Mouse (Mus musculus) liver, embryonic 11.5 days (tissue): ENCODE results near the gene Glce. TPM values are rescaled to one million over a fixed set of nuclear protein-coding genes. Genes with fewer than 3 reads are reported as not detected.

ENCODE experiments used
- ATAC-seq: fragments of 200-750 bp; cut with Nextera tagmentation; replicated peaks from 2 replicates; pipeline ENCODE4 v1.8.0; 2017; ENCODE audit warnings: moderate number of reproducible peaks, mild to moderate bottlenecking, moderate TSS enrichment, moderate library complexity; ENCODE audit not compliant: low FRiP score
- DNase-seq: peaks from one replicate; pipeline ENCODE4 v3.0.0-alpha.2; 2017; ENCODE audit warnings: low spot score
- H3K27ac ChIP-seq: fragments of 300-500 bp; sonication (generic); 2 replicates; pipeline ENCODE4 v1.5.1; 2014; ENCODE audit warnings: mild to moderate bottlenecking, low read depth, low read length, control low read depth
- H3K27me3 ChIP-seq: fragments of 300-500 bp; sonication (generic); replicated peaks from 2 replicates; pipeline ENCODE4 v1.6.1; 2014; ENCODE audit warnings: low read length, mixed read lengths; ENCODE audit not compliant: control insufficient read depth, insufficient read depth
- H3K36me3 ChIP-seq: fragments of 300-500 bp; sonication (generic); 2 replicates; pipeline ENCODE4 v1.6.1; 2014; ENCODE audit warnings: mild to moderate bottlenecking, low read length, moderate library complexity, mixed read lengths; ENCODE audit not compliant: control insufficient read depth, insufficient read depth
- H3K4me1 ChIP-seq: fragments of 300-500 bp; sonication (generic); replicated peaks from 2 replicates; pipeline ENCODE4 v1.6.1; 2014; ENCODE audit warnings: low read length, mixed read lengths; ENCODE audit not compliant: control insufficient read depth, insufficient read depth
- H3K4me2 ChIP-seq: fragments of 300-500 bp; sonication (generic); 2 replicates; pipeline ENCODE4 v1.6.1; 2014; ENCODE audit warnings: mild to moderate bottlenecking, control low read depth, moderate library complexity
- H3K4me3 ChIP-seq: fragments of 300-500 bp; sonication (generic); 2 replicates; pipeline ENCODE4 v1.5.1; 2014; ENCODE audit warnings: low read depth, low read length, control low read depth
- H3K9ac ChIP-seq: fragments of 300-500 bp; sonication (generic); 2 replicates; pipeline ENCODE4 v1.6.1; 2014; ENCODE audit warnings: low read depth, low read length, control low read depth
- H3K9me3 ChIP-seq: fragments of 300-500 bp; sonication (generic); 2 replicates; pipeline ENCODE4 v1.6.1; 2016; ENCODE audit warnings: low read length, inconsistent platforms, mixed read lengths; ENCODE audit not compliant: control insufficient read depth
- WGBS: fragments of 180-500 bp; shearing (Covaris S2); extraction: QIAGEN DNeasy Blood & Tissue Kit; methylation state at CpG from one replicate; pipeline ENCODE4 v1.1.7; 2014; 5-methylcytosine and 5-hydroxymethylcytosine counted together
- polyA plus RNA-seq: library from polyadenylated mRNA; unstranded; fragments of >200 nt; fragmentation: Nextera tagmentation; extraction: Ambion mirVana; gene quantifications from 2 replicates; pipeline ENCODE4 v1.2.1, GENCODE M21; 2014

The Glce gene
- polyA plus RNA-seq, 1 experiment from 2014 or later, result 13.5 TPM

GRCm38 (mm10) chr9:62155400-62155799 is 32.9 kb upstream of the Glce start:
- Histone ChIP-seq H3K4me1 (no peaks in the 10 kb centered on the region), H3K27me3 (no peaks in the 10 kb centered on the region), H3K9ac (no peak overlapping the region), H3K9me3 (no peaks in the 10 kb centered on the region), H3K4me3 (no peak overlapping the region), H3K36me3 (no peaks in the 10 kb centered on the region), H3K4me2 (no peak overlapping the region), H3K27ac (no peak overlapping the region)
- no peak for DNase-seq
- no peak for ATAC-seq
- WGBS, result 79% methylated on average over 6 of the region's 6 CpGs

GRCm38 (mm10) chr9:62154956-62155355 is 32.5 kb upstream of the Glce start:
- Histone ChIP-seq H3K9ac (no peak overlapping the region), H3K27me3 (no peaks in the 10 kb centered on the region), H3K9me3 (no peaks in the 10 kb centered on the region), H3K4me1 (no peaks in the 10 kb centered on the region), H3K36me3 (no peaks in the 10 kb centered on the region), H3K4me3 (no peak overlapping the region), H3K27ac (no peak overlapping the region), H3K4me2 (no peak overlapping the region)
- WGBS, result 69% methylated on average over 7 of the region's 7 CpGs
- ATAC-seq, result no peak
- no peak for DNase-seq

- Histone ChIP-seq H3K4me1 (no peaks in the 10 kb centered on the region), H3K9ac (no peak overlapping the region), H3K9me3 (no peaks in the 10 kb centered on the region), H3K27me3 (no peaks in the 10 kb centered on the region), H3K36me3 (no peaks in the 10 kb centered on the region), H3K4me3 (no peak overlapping the region), H3K4me2 (no peak overlapping the region), H3K27ac (no peak overlapping the region)
- DNase-seq (no peak), ATAC-seq (no peak)
- 74% methylated on average over 3 of the region's 3 CpGs for WGBS
These were observed 32.1 kb upstream of the Glce start for GRCm38 (mm10) chr9:62154551-62154950.

GRCm38 (mm10) chr9:62153263-62153662 is 30.8 kb upstream of the Glce start:
- Histone ChIP-seq H3K4me1 (no peaks in the 10 kb centered on the region), H3K9me3 (no peaks in the 10 kb centered on the region), H3K27ac (no peak overlapping the region), H3K36me3 (no peaks in the 10 kb centered on the region), H3K9ac (no peak overlapping the region), H3K4me2 (no peak overlapping the region), H3K27me3 (no peaks in the 10 kb centered on the region), H3K4me3 (no peak overlapping the region)
- no peak for ATAC-seq
- WGBS, result 73% methylated on average over 7 of the region's 7 CpGs
- DNase-seq, result no peak

- WGBS, result 82% methylated on average over 2 of the region's 2 CpGs
These were observed 30.1 kb upstream of the Glce start for GRCm38 (mm10) chr9:62152506-62152905.

GRCm38 (mm10) chr9:62145198-62145597 is 22.7 kb upstream of the Glce start:
- Histone ChIP-seq H3K9ac (no peak overlapping the region), H3K36me3 (no peaks in the 10 kb centered on the region), H3K4me1 (no peaks in the 10 kb centered on the region), H3K4me2 (no peak overlapping the region), H3K9me3 (no peaks in the 10 kb centered on the region), H3K27ac (no peak overlapping the region), H3K27me3 (no peaks in the 10 kb centered on the region), H3K4me3 (no peak overlapping the region)
- 74% methylated on average over 2 of the region's 2 CpGs for WGBS
- DNase-seq, result no peak
- no peak for ATAC-seq

More at GRCm38 (mm10) chr9:62152506-62152905, 30.1 kb upstream of the Glce start:
- H3K4me1 ChIP-seq, result no peaks in the 10 kb centered on the region
- H3K27ac ChIP-seq, result no peak overlapping the region
- no peak overlapping the region for H3K4me3 ChIP-seq
- no peak for ATAC-seq
- H3K9ac ChIP-seq, result no peak overlapping the region
- no peaks in the 10 kb centered on the region for H3K9me3 ChIP-seq
- H3K36me3 ChIP-seq, result no peaks in the 10 kb centered on the region
- no peak for DNase-seq
- no peaks in the 10 kb centered on the region for H3K27me3 ChIP-seq
- no peak overlapping the region for H3K4me2 ChIP-seq

GRCm38 (mm10) chr9:62143428-62143827 is 21.0 kb upstream of the Glce start:
- Histone ChIP-seq H3K27me3 (no peaks in the 10 kb centered on the region), H3K4me1 (no peaks in the 10 kb centered on the region), H3K36me3 (no peaks in the 10 kb centered on the region), H3K9ac (no peak overlapping the region), H3K9me3 (no peaks in the 10 kb centered on the region), H3K27ac (no peak overlapping the region), H3K4me3 (no peak overlapping the region), H3K4me2 (no peak overlapping the region)
- no peak for ATAC-seq
- no peak for DNase-seq
- 55% methylated on average over 7 of the region's 7 CpGs for WGBS

- no peaks in the 10 kb centered on the region for H3K36me3 ChIP-seq
- H3K4me2 ChIP-seq, result no peak overlapping the region
- DNase-seq, result no peak
- H3K9me3 ChIP-seq, result no peaks in the 10 kb centered on the region
- no peak overlapping the region for H3K4me3 ChIP-seq
- H3K4me1 ChIP-seq, result no peaks in the 10 kb centered on the region
- no peak overlapping the region for H3K9ac ChIP-seq
- H3K27ac ChIP-seq, result no peak overlapping the region
- H3K27me3 ChIP-seq, result no peaks in the 10 kb centered on the region
- 72% methylated on average over 7 of the region's 7 CpGs for WGBS
- ATAC-seq, result no peak
These were observed 16.6 kb upstream of the Glce start for GRCm38 (mm10) chr9:62139027-62139426.

- WGBS, result 55% methylated on average over 8 of the region's 8 CpGs
- no peak overlapping the region for H3K4me2 ChIP-seq
- no peak overlapping the region for H3K27ac ChIP-seq
- H3K9me3 ChIP-seq, result no peaks in the 10 kb centered on the region
- no peaks in the 10 kb centered on the region for H3K4me1 ChIP-seq
- no peak for ATAC-seq
- H3K9ac ChIP-seq, result no peak overlapping the region
- no peaks in the 10 kb centered on the region for H3K27me3 ChIP-seq
- DNase-seq, result no peak
- H3K36me3 ChIP-seq, result no peaks in the 10 kb centered on the region
- no peak overlapping the region for H3K4me3 ChIP-seq
These were observed 14.8 kb upstream of the Glce start for GRCm38 (mm10) chr9:62137259-62137658.
